Mouse (Mus musculus): ENCODE data around the gene Mrps18b. TPM values are rescaled to one million over a fixed set of nuclear protein-coding genes. Genes with fewer than 3 reads are reported as not detected.

The Mrps18b gene
- polyA plus RNA-seq, 1 experiment: 63.4 TPM

- peaks cover 16% of the 10 kb centered on the region for H3K4me1 ChIP-seq (ENCODE audit: control insufficient read depth, insufficient read depth, insufficient read length, low read length)
- 55% methylated on average over 17 of the region's 17 CpGs for WGBS
- TF ChIP-seq CTCF (IDR thresholded peaks at IDR 0.05; ENCODE audit: extremely low read depth, insufficient read length, insufficient replicate concordance, low read depth, low read length) (no peak), POLR2A (IDR thresholded peaks at IDR 0.05; ENCODE audit: low read depth, low read length) (peak; percentile 19; the same call in 1 of the 2 replicates)
- H3K27ac ChIP-seq (ENCODE audit: insufficient read depth, low read depth, low read length): peak overlapping the region; percentile 90
- peak overlapping the region; percentile 74 for H3K4me3 ChIP-seq (ENCODE audit: low read depth, low read length)
- H3K36me3 ChIP-seq (ENCODE audit: control insufficient read depth, insufficient read depth, low read length): no peaks in the 10 kb centered on the region
- no peaks in the 10 kb centered on the region for H3K27me3 ChIP-seq (ENCODE audit: control insufficient read depth, insufficient read depth, low read length)
These were observed 47.9 kb downstream of the Mrps18b start for GRCm38 (mm10) chr17:35868165-35868820.

- H3K27ac ChIP-seq (ENCODE audit: insufficient read depth, low read depth, low read length): peak overlapping the region; percentile 90
- 12% methylated on average over 26 of the region's 26 CpGs for WGBS
These were observed 49.0 kb downstream of the Mrps18b start for GRCm38 (mm10) chr17:35866911-35867890.

GRCm38 (mm10) chr17:35866281-35866831, 49.8 kb downstream of the Mrps18b start:
- Histone ChIP-seq H3K27me3 (ENCODE audit: control insufficient read depth, insufficient read depth, low read length) (no peaks in the 10 kb centered on the region), H3K27ac (ENCODE audit: insufficient read depth, low read depth, low read length) (peak overlapping the region; percentile 90), H3K36me3 (ENCODE audit: control insufficient read depth, insufficient read depth, low read length) (no peaks in the 10 kb centered on the region), H3K4me1 (ENCODE audit: control insufficient read depth, insufficient read depth, insufficient read length, low read length) (peaks cover 16% of the 10 kb centered on the region), H3K4me3 (ENCODE audit: low read depth, low read length) (peak overlapping the region; percentile 74)
- TF ChIP-seq POLR2A (IDR thresholded peaks at IDR 0.05; ENCODE audit: low read depth, low read length) (no peak), CTCF (IDR thresholded peaks at IDR 0.05; ENCODE audit: extremely low read depth, insufficient read length, insufficient replicate concordance, low read depth, low read length) (no peak)
- WGBS: 2% methylated on average over 36 of the region's 38 CpGs

More at GRCm38 (mm10) chr17:35866911-35867890, 49.0 kb downstream of the Mrps18b start:
- H3K36me3 ChIP-seq (ENCODE audit: control insufficient read depth, insufficient read depth, low read length): no peaks in the 10 kb centered on the region
- peaks cover 16% of the 10 kb centered on the region for H3K4me1 ChIP-seq (ENCODE audit: control insufficient read depth, insufficient read depth, insufficient read length, low read length)
- TF ChIP-seq POLR2A (IDR thresholded peaks at IDR 0.05; ENCODE audit: low read depth, low read length): no peak; the same call in 1 of the 2 replicates
- peak; percentile 45; the same call in 1 of the 2 replicates for TF ChIP-seq CTCF (IDR thresholded peaks at IDR 0.05; ENCODE audit: extremely low read depth, insufficient read length, insufficient replicate concordance, low read depth, low read length)
- H3K4me3 ChIP-seq (ENCODE audit: low read depth, low read length): peak overlapping the region; percentile 74
- no peaks in the 10 kb centered on the region for H3K27me3 ChIP-seq (ENCODE audit: control insufficient read depth, insufficient read depth, low read length)

- TF ChIP-seq CTCF (IDR thresholded peaks at IDR 0.05; ENCODE audit: extremely low read depth, insufficient read length, insufficient replicate concordance, low read depth, low read length) (no peak), POLR2A (IDR thresholded peaks at IDR 0.05; ENCODE audit: low read depth, low read length) (peak; percentile 49; the same call in 1 of the 2 replicates)
- Histone ChIP-seq H3K4me1 (ENCODE audit: control insufficient read depth, insufficient read depth, insufficient read length, low read length) (peaks cover 18% of the 10 kb centered on the region), H3K4me3 (ENCODE audit: low read depth, low read length) (peak within 1 kb of the TSS; percentile 74), H3K27ac (ENCODE audit: insufficient read depth, low read depth, low read length) (peak within 1 kb of the TSS; percentile 90), H3K27me3 (ENCODE audit: control insufficient read depth, insufficient read depth, low read length) (no peaks in the 10 kb centered on the region), H3K36me3 (ENCODE audit: control insufficient read depth, insufficient read depth, low read length) (no peaks in the 10 kb centered on the region)
- 1% methylated on average over 48 of the region's 48 CpGs for WGBS
These were observed 50.5 kb downstream of the Mrps18b start, which contains the start of gene Ppp1r18 for GRCm38 (mm10) chr17:35865481-35866280. Ppp1r18 (plus strand) TSS chr17:35865593.

GRCm38 (mm10) chr17:35864832-35865353, 51.3 kb downstream of the Mrps18b start:
- TF ChIP-seq POLR2A (IDR thresholded peaks at IDR 0.05; ENCODE audit: low read depth, low read length) (no peak), CTCF (IDR thresholded peaks at IDR 0.05; ENCODE audit: extremely low read depth, insufficient read length, insufficient replicate concordance, low read depth, low read length) (no peak)
- Histone ChIP-seq H3K27ac (ENCODE audit: insufficient read depth, low read depth, low read length) (peak overlapping the region; percentile 90; the same call in 1 of the 2 replicates), H3K4me1 (ENCODE audit: control insufficient read depth, insufficient read depth, insufficient read length, low read length) (peaks cover 15% of the 10 kb centered on the region), H3K4me3 (ENCODE audit: low read depth, low read length) (no peak overlapping the region; the same call in 1 of the 2 replicates), H3K36me3 (ENCODE audit: control insufficient read depth, insufficient read depth, low read length) (no peaks in the 10 kb centered on the region), H3K27me3 (ENCODE audit: control insufficient read depth, insufficient read depth, low read length) (no peaks in the 10 kb centered on the region)
- 65% methylated on average over 10 of the region's 10 CpGs for WGBS
